Mouse (Mus musculus): ENCODE measurements around the gene Abcg1.

The Abcg1 gene

DNA sequence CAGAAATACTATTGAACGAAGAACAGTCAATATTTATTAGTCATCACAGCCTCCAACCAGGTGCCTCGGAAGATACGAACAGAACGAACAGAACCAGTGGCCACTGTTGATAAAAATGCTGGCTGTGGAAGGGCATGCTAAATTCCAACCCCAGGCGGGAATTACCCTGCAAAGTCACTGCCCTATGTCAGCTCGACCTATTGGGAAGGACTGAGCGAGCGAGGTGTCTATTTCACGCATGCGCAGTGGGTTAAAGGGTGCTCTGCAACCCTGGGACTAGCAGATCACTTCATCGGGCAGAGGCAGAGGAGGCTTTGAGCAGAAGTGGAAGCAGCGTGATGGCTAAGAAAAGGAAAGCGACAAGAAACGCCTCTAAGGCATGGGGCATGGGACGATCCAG lies 76.3 kb downstream of the Abcg1 start:
- no peak for DNase-seq

DNA sequence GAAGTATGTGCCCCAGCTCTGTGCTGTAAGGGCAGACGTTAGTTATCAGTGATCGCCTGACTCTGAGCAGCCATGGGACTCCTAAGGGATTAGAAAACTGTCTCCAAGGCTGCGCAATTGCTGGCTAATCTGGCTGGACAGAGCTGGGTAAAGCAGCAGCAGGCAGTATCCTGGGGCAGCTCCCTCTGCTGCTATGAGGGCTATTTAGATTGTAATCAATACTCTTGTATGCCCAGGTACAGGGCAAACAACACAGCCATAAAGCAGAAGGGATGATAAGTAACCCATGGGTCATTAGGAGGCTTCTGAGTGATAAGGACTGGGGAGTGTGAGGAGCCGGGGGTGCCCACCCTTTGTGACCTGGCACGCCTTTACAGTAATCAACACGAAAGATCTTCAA lies 77.4 kb downstream of the Abcg1 start:
- no peak for DNase-seq

DNA sequence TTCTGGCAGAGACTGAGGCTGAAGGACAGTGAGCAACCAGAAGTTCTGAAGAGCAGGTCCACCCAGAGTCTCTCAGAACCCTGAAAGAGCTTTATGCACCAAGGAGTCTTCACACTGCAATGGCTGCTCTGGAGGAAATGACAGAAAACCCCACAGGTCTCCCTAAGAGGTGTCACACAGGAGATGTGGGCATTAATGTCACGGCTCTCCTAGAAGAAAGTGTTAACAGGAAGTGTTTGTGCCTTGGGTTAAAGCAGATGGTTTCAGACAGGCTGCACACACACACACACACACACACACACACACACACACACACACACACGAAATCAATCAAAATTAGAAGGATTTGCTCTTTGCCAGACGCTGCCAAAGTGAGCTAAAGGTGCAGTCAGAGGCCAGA lies 78.8 kb downstream of the Abcg1 start:
- DNase-seq: no peak

DNA sequence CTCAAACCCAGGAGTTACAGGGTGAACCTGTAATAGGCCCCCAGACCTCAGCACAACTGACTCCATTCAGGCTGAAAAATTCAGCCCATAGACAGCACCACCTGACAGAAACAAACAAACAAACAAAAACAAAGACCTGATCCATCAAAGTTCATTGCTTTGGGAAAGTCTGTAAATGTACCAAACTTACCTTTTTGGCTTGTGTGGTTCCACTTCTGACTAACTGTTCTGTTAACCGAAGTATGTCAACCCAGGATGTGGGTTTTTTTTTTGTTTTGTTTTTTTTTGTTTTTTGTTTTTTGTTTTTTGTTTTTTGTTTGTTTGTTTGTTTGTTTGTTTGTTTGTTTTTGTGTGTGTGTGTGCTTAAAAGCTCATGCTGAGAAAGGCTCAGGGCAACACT lies 79.3 kb downstream of the Abcg1 start:
- no peak for DNase-seq

- peak; percentile 75 for DNase-seq
Measured at GRCm38 (mm10) chr17:31138398-31138797, 80.9 kb downstream of the Abcg1 start.

- DNase-seq: no peak
Measured at GRCm38 (mm10) chr17:31142116-31142515, 84.6 kb downstream of the Abcg1 start.

DNA sequence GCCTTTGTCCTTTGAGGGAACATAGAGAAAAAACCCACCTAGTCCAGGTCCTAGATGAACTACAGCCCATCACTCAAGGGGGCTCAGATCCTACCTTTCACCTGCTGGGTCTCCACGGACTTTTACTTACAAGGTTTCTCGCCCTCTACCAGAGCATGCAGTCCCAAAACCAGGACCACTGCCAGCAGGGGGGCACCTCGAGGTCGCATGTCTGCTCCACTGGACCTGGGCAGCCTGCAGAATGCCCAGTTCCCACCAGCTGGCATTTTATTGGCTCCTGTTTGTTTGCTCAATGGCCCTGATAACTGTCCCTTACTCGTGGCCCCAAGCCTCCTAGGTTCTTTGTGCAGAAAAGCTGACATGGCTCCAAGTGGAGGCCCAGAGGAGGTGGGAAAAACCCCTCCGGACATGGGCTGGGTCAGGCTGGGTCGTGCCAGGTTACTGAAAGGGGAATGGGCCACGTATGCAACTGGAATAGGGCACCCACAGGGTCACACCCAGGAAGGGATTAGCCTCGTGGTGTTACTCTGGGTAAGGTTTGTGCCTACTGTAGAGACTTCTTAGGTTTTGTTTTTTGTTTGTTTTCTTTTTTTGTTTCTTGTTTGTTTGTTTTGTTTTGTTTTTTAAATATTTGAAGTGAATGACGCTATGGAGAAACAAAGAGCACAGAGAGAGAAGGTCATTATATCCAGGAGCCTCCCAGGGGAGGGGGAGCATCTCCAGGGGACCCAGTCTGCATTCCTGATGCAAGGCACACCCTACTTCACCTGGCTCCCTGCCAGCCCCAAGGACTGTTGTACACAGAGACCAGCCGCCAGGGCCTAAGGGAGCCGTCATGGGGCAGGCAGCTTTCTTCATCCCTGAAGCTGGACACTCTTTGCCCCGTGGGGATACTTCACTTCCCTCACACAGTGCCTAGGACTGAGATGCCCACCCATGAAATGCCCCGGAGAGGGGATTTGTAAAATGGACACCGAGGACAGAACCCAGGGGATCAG lies 86.9 kb downstream of the Abcg1 start, which contains the start of gene Tff2:
Gene Tff2, minus strand, starts transcription at position 243 of the 998 bp plus-strand sequence.
- peak; percentile 67 for DNase-seq

DNA sequence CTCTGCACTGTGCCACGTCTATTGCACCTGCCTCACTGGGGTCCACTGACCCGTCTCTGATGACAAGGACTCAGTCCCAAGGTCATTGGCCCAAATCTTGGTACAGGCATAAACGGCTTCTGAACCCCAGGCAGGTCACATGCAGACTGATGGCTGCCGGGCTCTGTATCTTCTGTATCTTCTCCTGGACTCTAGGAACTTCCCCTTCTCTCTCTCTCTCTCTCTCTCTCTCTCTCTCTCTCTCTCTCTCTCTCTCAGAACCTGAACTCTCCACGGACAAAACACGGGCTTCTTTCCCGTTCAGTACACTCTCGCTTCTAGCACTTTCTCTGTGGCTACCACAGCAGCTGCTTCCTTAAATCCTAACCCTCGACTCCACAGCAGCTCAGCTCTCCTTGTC lies 88.5 kb downstream of the Abcg1 start:
- DNase-seq: no peak

DNA sequence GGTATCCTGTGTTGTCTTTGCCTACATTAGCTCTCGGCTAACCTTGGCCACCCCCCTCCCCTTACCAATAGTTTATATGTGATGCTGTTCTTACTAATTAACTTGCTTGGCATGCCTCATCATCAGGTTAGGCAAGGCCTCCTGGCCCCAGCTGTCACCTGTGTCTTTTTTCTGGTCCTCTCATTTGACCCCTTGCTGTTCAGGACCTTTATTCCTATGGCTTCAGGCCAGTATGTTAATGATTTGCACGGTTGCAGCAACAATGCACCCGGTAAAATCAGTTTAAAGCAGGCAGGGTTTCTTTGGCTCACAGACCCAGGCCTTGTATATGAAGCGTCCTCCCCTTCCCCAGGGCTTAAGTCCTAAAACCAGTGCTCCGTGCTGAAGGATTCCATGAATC lies 95.0 kb downstream of the Abcg1 start:
- DNase-seq: peak; percentile 55

- no peak for DNase-seq
Measured at GRCm38 (mm10) chr17:31152966-31153499, 95.6 kb downstream of the Abcg1 start.

DNA sequence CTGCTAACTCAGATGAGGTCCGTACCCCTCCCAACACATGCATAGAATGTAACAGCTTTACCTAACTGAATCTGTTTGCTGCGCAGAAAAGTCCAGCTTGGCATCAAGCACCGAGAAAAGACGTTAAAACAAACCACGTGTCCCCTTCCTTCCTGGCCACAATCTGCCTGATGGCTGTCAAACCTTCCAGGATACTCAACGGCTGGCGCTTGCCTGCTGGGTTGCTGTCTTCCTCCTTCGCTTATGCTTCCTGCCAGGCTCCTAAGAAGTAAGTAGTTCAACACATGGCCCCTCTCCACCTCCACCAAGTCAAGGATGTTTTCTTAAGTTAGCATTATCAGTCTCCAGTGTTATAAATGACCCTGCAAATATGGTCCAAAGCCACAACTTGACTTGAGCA lies 96.3 kb downstream of the Abcg1 start:
- no peak for DNase-seq

GRCm38 (mm10) chr17:31157921-31158320 lies 100.4 kb downstream of the Abcg1 start:
- no peak for DNase-seq

DNA sequence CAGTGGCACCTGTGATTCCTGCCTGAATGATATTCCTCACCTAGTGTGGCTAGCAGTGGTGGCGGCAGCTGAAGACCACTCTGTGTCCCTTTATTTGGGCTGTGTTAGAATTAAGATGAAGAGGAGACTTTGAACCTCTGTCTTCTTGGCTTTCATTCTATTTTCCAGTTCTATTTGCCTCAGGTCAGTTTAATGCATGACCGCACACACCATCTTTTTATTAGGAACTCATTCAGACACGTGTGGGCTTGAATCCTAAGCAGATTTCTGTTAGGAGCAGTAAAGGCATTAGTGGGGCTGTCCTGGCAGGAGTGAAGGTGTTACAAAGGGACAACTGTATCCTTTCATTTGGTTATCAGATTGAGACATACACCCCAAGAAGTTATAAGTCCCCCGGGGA lies 102.8 kb downstream of the Abcg1 start:
- no peak for DNase-seq

DNA sequence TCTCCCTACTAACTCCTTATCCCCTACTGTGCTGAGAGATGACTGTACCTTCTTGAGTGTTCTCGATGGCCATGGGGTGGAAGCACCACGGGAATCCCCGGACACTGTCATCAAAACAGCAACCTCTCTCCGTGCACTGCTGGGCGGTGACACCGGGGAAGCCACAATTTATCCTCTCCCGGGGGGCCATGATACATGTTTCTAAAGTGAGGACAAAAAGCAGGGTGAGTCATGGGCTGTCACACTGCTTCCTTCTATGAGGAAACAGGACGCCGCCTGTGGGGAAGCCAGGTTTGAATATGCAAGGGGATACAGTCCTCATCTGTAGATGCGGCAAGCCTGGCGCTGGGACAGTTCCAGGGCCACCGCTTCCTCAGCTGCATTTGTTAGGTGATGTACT lies 105.1 kb downstream of the Abcg1 start:
- DNase-seq: peak; percentile 48

DNA sequence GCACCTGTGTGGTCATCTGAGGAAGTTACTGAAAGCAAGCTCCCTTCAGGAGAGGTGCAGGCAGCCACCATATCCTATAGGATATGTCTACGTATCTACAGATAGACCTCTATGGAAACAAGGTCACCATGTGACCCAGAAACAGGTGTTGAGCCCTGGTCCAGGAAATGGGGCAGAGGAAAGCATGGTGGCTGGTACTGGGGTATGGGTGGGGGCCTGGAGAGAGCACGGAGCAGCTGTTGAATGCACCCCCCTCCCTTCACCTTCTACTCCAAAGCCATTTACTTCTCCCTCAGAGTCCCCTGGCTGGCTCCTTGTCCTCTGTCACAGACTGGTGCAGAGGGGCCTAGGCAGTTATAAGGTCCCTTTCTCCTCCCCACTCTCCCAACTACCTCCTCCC lies 106.3 kb downstream of the Abcg1 start:
- no peak for DNase-seq

GRCm38 (mm10) chr17:31165127-31165526 lies 107.7 kb downstream of the Abcg1 start, which contains the start of gene Tff1:
TSS of gene Tff1 (minus strand) at chr17:31165277.
- DNase-seq: no peak

Data from kidney, postnatal 10 days (tissue).